Mouse (Mus musculus): ENCODE measurements around the gene Bcas3.

Gene Bcas3

DNA sequence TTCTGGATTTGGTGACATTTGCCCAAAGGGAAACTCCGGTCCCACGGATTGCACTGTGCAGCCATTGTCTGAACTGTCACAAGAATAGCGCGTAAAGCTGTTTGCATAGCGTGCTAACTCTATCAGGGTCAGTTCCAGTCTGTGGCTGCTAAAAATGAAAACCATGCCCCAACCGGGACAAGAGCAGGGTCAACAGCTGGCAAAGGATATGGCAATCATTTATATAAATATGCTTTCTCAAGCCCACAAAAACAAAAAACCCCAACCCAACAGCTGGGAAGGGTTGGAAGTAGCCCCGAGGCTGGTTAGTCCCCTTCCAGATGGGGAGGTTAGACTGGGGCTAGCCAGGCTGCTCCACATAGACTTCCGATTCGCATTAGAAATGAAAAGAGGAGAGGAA is 314.8 kb downstream of the Bcas3 start:
- no peak for DNase-seq (ENCODE audit: low spot score)

DNA sequence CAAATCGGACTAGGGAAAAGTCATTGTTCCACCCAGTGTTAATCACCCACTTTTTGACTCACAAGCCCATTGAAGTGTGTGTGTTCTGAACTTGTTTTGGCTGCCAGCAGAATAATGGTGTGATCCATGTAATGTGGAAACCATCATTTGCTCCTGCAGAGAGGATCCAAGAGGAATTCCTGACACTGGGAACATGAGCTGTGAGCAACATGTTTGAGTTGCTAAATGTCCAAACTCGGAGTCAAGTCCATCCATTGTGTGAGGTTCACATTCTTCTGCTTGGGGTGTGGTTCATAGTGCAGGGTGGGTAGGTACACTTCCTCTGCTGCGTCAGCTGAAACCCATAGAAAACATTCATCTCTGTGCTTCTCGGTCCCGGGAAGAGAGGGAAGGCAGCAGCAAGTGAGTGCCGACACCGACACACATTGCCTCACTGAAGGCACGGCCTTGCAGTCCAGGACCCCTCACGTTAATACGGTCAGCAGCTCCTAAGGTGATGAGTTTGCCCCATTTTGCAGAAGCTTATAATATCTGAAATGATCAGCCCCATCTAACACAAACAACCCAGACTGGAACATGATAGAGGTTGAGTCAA is 320.0 kb downstream of the Bcas3 start:
- DNase-seq (ENCODE audit: low spot score), result no peak

DNA sequence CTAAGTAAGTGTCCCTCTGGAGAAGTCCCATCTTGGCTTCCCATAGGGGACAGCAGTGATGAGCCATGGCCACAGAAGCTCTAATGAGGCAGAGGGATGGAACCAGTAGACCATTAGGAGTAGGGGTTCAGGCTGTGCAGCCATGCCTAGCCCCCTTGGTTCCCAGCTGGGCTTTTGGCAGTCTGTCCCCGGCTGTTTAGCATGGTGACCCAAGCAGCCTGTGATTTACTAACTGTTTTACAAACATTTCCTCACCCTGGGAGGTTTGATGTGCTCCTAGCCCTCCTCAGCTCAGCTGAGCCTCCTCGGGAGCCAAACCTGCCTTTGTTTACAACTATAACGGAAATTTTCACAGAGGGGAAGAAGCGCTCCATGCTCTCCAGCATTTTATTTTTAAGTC is 322.3 kb downstream of the Bcas3 start:
- no peak for DNase-seq (ENCODE audit: low spot score)

GRCm38 (mm10) chr11:85676357-85677004 is 323.5 kb downstream of the Bcas3 start:
- DNase-seq (ENCODE audit: low spot score), result no peak

GRCm38 (mm10) chr11:85678666-85679065 is 325.7 kb downstream of the Bcas3 start:
- no peak for DNase-seq (ENCODE audit: low spot score)

GRCm38 (mm10) chr11:85681580-85682419 is 328.8 kb downstream of the Bcas3 start:
- no peak for DNase-seq (ENCODE audit: low spot score)

- DNase-seq (ENCODE audit: low spot score), result no peak
Observed at GRCm38 (mm10) chr11:85684981-85685380, 332.0 kb downstream of the Bcas3 start.

DNA sequence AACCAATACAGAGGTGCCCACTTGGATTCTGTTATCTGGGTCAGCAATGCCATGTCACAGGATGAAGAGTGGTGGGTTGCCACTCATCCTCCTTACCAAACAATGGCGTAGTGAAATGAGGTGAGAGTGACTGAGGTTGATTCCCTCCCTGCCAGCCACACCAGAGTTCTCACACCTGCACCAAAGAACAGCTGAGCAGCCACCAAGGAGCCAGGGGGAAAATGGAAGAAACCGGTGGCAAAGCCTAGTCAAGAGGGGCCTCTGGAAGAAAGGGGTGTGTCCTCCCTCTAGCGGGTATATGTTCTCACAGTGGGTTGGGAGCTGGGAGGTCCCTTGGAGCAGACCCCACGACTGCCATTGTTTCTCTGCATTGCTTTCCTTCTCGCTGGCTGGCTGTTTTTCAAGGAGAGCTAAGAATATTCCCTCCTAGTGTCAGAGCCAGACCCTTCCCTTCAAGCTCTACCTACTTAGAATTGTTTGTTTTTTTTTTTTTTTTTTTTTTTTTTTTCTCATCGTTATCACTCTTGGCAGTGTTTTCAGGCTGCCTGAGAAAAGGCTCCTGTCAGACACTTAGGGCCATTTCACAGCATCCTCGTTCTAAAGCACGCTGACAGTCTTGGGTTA is 335.0 kb downstream of the Bcas3 start:
- DNase-seq (ENCODE audit: low spot score), result no peak

DNA sequence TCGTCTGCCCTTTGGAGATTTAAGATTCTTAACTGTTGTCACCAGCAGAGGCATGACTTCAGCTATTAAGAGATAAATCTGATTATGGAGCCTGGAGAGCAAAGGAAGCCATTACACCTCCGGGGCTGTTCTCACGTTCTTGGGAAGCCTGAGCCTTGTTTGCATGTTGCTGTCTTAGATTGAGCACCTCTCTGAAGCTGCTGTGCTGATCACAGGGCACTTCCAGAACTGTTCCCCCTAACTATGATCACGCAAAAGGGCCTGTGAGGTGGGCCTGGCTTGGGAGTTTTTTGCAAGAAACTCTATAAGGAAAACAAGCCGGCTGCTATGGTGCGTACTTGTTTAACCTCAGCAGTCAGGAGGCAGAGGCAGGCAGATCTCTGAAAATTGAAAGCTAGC is 335.5 kb downstream of the Bcas3 start:
- DNase-seq (ENCODE audit: low spot score), result no peak

GRCm38 (mm10) chr11:85689226-85689625 is 336.3 kb downstream of the Bcas3 start:
- no peak for DNase-seq (ENCODE audit: low spot score)

DNA sequence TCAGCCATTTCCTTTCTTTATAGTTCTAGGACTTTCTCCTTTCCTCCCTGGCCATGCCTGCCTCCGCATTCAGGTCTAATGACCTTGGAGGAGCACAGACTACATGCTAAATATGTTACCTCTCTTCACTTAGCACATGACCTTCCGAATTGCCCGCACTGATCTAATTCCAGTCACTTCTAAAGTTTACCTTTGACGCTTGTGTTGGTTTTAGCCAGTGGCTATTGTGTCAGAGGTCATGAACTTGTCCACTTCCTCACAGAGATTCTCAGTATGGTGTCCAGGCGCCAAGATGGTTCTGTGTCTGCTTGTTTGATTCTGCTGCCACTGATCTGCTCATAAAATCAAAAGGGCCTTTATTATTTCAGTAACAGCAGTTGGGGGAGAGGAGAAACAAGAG is 338.3 kb downstream of the Bcas3 start:
- DNase-seq (ENCODE audit: low spot score), result no peak

DNA sequence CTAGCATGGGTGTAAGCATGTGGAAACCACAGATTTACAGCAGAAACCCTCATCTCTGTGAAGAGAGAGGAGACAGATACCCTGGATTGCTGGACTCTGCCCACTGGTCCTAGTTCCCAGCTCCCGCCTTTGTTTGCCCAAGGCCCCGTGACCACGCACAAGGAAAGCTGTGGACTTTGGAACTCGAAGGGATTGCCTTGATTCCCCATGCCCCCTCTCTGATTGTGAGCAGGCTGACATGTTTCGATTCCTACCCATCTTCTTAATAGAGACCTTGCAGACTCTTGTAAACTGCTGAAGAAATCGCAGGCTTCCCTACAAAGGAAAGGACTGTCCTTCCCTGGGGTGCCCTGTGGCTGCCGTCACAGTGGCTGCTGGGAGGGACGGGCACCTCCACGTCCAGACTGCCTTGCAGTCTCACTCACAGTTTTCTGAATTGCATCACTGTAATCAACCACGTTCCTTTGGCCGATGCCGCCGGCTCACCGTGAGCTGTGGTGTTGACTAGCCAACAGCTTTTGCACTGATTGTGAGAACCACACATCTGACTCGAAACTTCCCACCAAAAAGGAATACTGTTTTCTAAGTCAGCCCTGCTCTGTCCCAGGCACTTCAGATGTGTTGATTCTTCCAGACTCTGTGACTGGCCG is 342.8 kb downstream of the Bcas3 start:
- no peak for DNase-seq (ENCODE audit: low spot score)

DNA sequence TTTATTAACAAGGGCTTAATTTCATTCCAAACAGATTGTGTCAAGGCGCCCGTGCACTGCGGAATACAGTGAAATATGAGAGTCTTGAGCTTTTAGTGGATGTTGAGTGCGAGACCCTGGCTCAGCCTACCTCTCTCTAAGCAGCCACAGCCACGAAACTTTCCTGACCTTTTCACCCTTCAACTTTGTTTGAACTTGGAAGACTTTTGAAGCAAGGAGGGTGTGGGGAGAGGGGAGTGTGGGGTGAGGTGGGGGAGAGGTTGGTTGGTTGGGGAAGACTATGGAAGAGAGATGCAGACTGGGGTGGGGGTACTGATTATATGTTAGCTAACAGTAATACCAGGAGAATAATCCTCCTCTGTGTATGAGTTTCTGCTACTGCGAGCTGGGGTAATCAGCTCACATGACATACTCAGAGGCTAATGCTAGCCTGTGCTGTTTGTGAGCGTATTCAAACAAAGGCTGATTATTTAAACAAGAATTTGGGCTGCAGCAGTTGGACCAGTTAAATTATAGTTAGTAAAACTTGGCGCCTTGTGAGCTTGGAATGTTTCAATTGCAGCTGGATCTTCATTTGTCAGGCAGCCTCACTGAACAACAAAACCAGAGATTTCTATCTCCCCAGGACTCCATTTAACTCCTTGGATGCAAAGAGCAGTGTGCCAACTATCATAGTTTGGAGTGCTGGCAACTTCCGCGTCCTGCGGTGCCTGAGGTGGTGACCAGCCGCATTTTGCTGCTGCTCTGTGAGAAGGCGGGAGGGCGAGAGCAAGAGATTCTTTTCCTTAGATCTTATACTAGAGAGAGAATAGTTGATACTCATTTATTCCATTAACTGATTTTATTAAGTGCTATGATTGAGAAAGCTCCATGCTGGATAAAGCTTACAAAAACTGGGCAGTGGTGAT is 343.8 kb downstream of the Bcas3 start:
- no peak for DNase-seq (ENCODE audit: low spot score)

- no peak for DNase-seq (ENCODE audit: low spot score)
Observed at GRCm38 (mm10) chr11:85697468-85697867, 344.5 kb downstream of the Bcas3 start.

DNA sequence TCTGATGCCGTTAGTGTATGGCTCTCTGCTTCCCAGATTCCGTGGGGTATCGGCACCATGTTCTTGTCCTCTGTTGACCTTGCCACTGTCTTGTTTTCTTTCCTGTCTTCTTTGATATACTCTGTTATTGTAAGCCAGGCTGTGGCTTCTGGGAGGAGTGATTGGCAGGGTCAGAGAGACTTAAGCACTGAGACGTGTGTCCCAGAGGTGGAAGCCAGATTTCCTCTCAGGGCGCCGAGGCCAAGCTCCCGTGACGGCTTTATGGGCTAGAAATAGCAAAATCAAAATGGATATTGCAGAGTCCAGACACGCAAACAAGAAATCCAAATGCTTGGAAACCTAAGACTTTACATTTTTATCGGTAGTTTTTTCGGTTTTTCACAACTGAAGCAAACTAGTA is 345.3 kb downstream of the Bcas3 start:
- no peak for DNase-seq (ENCODE audit: low spot score)

DNA sequence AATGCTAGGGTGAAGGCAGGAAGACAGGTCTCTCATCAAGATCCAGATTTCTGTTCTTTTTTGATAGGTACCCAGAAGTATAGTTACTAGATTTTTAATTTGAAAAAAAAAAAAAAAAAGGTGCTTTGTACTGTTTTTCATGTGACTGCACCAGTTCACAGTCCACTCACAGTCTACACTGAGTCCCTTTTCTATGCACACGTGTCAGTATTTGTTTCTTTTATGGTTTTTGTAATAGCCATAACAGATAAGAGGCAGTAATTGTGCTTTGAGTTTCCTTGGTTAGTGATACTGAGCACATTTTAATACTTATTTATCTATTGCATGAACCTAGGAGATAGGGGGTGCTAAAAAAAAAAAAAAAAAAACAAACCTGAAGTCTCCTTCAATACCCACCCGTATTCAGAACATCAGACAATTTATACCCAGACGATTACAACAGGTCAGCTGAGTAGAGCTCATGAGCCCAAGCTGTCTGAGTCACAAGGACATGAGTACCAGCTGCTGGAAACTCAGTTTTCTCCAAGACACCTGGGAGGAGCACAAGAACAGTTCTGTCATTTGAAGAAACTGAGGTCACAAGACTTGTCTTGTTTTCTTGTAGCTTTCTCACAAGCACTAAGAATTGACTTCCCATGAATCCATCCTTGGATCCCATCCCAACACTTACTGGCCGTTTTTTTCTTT is 351.2 kb downstream of the Bcas3 start:
- no peak for DNase-seq (ENCODE audit: low spot score)

DNA sequence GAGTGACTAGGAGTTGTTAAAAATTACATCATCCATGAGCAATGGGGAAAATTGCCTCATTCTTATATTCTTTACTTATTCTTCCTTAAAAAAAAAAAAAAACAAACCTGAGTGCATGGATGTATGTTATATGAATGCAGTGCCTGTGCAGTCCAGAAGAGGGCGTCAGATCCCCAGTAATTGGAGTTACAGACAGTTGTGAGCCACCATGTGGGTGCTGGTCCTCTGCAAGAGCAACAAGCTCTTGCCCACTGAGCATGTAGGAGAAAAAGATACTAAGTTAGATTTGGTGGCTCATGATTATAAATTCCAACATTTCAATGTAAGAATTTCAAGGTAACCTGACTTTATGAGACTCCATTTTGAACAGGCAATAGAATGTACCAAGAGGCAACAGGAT is 353.7 kb downstream of the Bcas3 start:
- DNase-seq (ENCODE audit: low spot score), result no peak

- no peak for DNase-seq (ENCODE audit: low spot score)
Observed at GRCm38 (mm10) chr11:85707496-85707895, 354.5 kb downstream of the Bcas3 start.

GRCm38 (mm10) chr11:85709147-85709546 is 356.2 kb downstream of the Bcas3 start:
- no peak for DNase-seq (ENCODE audit: low spot score)

DNA sequence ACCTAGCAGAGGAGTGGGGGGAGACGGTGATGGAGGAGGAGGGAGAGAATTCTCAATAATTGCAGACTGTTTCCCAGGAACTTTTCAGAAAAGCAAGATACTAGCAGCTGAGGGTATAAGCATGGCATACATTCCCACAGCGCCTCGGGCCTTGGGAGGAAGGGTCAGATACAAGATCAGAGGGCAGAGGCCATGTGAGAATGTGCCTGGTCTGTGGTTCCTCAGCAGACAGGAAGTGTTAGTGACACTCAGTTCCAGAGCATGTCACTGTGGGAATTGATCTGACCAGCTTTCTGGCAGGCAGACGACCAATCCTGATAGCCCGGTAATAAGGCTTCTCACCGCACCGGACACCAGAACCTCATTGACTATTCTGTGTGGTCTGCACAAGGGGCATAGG is 357.2 kb downstream of the Bcas3 start:
- no peak for DNase-seq (ENCODE audit: low spot score)
